Mouse (Mus musculus): ENCODE measurements around the gene Asap2.
"Not testable (repeated sequence)": the region's sequence is repeated elsewhere in the genome, so short reads cannot be mapped to it uniquely, and the experiment has no call there.

Asap2 gene

GRCm38 (mm10) chr12:20990132-20990531 is at the start of gene Asap2:
TSS of gene Asap2 (plus strand) at chr12:20990459.
- H3K4me1 ChIP-seq (replicated peaks; ENCODE audit: low read depth, low read length); H3K9me3 ChIP-seq (ENCODE audit: low read length); H3K27me3 ChIP-seq (ENCODE audit: insufficient read depth, low read length); H3K36me3 ChIP-seq (ENCODE audit: insufficient read depth, low read length): not testable (repeated sequence)
- peak within 1 kb of the TSS; percentile 77 for H3K4me3 ChIP-seq (replicated peaks; ENCODE audit: low read length)

GRCm38 (mm10) chr12:20947051-20947997 is 42.9 kb upstream of the Asap2 start:
- not testable (repeated sequence) for H3K4me3 ChIP-seq (replicated peaks; ENCODE audit: low read length)

GRCm38 (mm10) chr12:20990579-20990978 is 320 bp downstream of the Asap2 start:
- not testable (repeated sequence) for H3K9me3 ChIP-seq (ENCODE audit: low read length); H3K27me3 ChIP-seq (ENCODE audit: insufficient read depth, low read length); H3K36me3 ChIP-seq (ENCODE audit: insufficient read depth, low read length); H3K4me1 ChIP-seq (replicated peaks; ENCODE audit: low read depth, low read length)
- peak overlapping the region; percentile 77 for H3K4me3 ChIP-seq (replicated peaks; ENCODE audit: low read length)

More at GRCm38 (mm10) chr12:20947051-20947997, 42.9 kb upstream of the Asap2 start:
- H3K9me3 ChIP-seq (ENCODE audit: low read length); H3K4me1 ChIP-seq (replicated peaks; ENCODE audit: low read depth, low read length); H3K36me3 ChIP-seq (ENCODE audit: insufficient read depth, low read length); H3K27me3 ChIP-seq (ENCODE audit: insufficient read depth, low read length): not testable (repeated sequence)

GRCm38 (mm10) chr12:21030875-21031274 is 40.6 kb downstream of the Asap2 start:
- H3K36me3 ChIP-seq (ENCODE audit: insufficient read depth, low read length); H3K4me1 ChIP-seq (replicated peaks; ENCODE audit: low read depth, low read length); H3K27me3 ChIP-seq (ENCODE audit: insufficient read depth, low read length); H3K9me3 ChIP-seq (ENCODE audit: low read length); H3K4me3 ChIP-seq (replicated peaks; ENCODE audit: low read length): not testable (repeated sequence)
- TF ChIP-seq CTCF (conservative IDR thresholded peaks at IDR 0.05; ENCODE audit: low read length), result peak; percentile 47

- not testable (repeated sequence) for H3K27me3 ChIP-seq (ENCODE audit: insufficient read depth, low read length); H3K4me1 ChIP-seq (replicated peaks; ENCODE audit: low read depth, low read length); H3K36me3 ChIP-seq (ENCODE audit: insufficient read depth, low read length); H3K4me3 ChIP-seq (replicated peaks; ENCODE audit: low read length)
- peaks cover 30% of the 10 kb centered on the region for H3K9me3 ChIP-seq (ENCODE audit: low read length)
These were observed 56.5 kb downstream of the Asap2 start for GRCm38 (mm10) chr12:21046716-21047115.

GRCm38 (mm10) chr12:21075731-21076130 is 85.5 kb downstream of the Asap2 start:
- H3K36me3 ChIP-seq (ENCODE audit: insufficient read depth, low read length); H3K27me3 ChIP-seq (ENCODE audit: insufficient read depth, low read length); H3K4me3 ChIP-seq (replicated peaks; ENCODE audit: low read length); H3K4me1 ChIP-seq (replicated peaks; ENCODE audit: low read depth, low read length): not testable (repeated sequence)
- peaks cover 10% of the 10 kb centered on the region for H3K9me3 ChIP-seq (ENCODE audit: low read length)

GRCm38 (mm10) chr12:21090168-21090567 is 99.9 kb downstream of the Asap2 start:
- not testable (repeated sequence) for H3K9me3 ChIP-seq (ENCODE audit: low read length); H3K4me1 ChIP-seq (replicated peaks; ENCODE audit: low read depth, low read length); H3K4me3 ChIP-seq (replicated peaks; ENCODE audit: low read length); H3K36me3 ChIP-seq (ENCODE audit: insufficient read depth, low read length); H3K27me3 ChIP-seq (ENCODE audit: insufficient read depth, low read length)

GRCm38 (mm10) chr12:21092446-21092845 is 102.2 kb downstream of the Asap2 start:
- H3K9me3 ChIP-seq (ENCODE audit: low read length); H3K36me3 ChIP-seq (ENCODE audit: insufficient read depth, low read length); H3K4me3 ChIP-seq (replicated peaks; ENCODE audit: low read length); H3K4me1 ChIP-seq (replicated peaks; ENCODE audit: low read depth, low read length); H3K27me3 ChIP-seq (ENCODE audit: insufficient read depth, low read length): not testable (repeated sequence)

- not testable (repeated sequence) for H3K4me3 ChIP-seq (replicated peaks; ENCODE audit: low read length); H3K4me1 ChIP-seq (replicated peaks; ENCODE audit: low read depth, low read length); H3K27me3 ChIP-seq (ENCODE audit: insufficient read depth, low read length); H3K9me3 ChIP-seq (ENCODE audit: low read length); H3K36me3 ChIP-seq (ENCODE audit: insufficient read depth, low read length)
These were observed 107.6 kb downstream of the Asap2 start for GRCm38 (mm10) chr12:21097806-21098325.

GRCm38 (mm10) chr12:21111116-21111475 is 120.8 kb downstream of the Asap2 start:
- not testable (repeated sequence) for H3K4me1 ChIP-seq (replicated peaks; ENCODE audit: low read depth, low read length); H3K9me3 ChIP-seq (ENCODE audit: low read length); H3K36me3 ChIP-seq (ENCODE audit: insufficient read depth, low read length)
- peak; percentile 42 for TF ChIP-seq CTCF (conservative IDR thresholded peaks at IDR 0.05; ENCODE audit: low read length)
- Histone ChIP-seq H3K4me3 (replicated peaks; ENCODE audit: low read length) (peak overlapping the region; percentile 86), H3K27me3 (ENCODE audit: insufficient read depth, low read length) (peaks cover 12% of the 10 kb centered on the region)

Data from E14TG2a.4 (cell line).